Mouse (Mus musculus) monocyte, adult 5-6 weeks (primary cell): ENCODE data around the gene Parp3. TPM values are rescaled to one million over a fixed set of nuclear protein-coding genes. Genes with fewer than 3 reads are reported as not detected.
A peak's percentile ranks its signal among the peaks of the same experiment; 100 is the strongest.

Source experiments
- ATAC-seq: fragments of 153-309, 156-312 bp; replicated peaks from 2 replicates; pipeline ENCODE4 v1.8.0; 2017; ENCODE audit warnings: mild to moderate bottlenecking; ENCODE audit not compliant: low TSS enrichment, insufficient number of reproducible peaks, severe bottlenecking, poor library complexity, low FRiP score
- total RNA-seq: library from RNA; stranded (forward); fragments of 200-1000, 200-491, 200-594 nt; gene quantifications from 3 replicates; pipeline ENCODE4 v1.2.3, GENCODE M21; 2017

Gene Parp3
- total RNA-seq, 1 experiment from 2014 or later = 45.9 TPM

DNA sequence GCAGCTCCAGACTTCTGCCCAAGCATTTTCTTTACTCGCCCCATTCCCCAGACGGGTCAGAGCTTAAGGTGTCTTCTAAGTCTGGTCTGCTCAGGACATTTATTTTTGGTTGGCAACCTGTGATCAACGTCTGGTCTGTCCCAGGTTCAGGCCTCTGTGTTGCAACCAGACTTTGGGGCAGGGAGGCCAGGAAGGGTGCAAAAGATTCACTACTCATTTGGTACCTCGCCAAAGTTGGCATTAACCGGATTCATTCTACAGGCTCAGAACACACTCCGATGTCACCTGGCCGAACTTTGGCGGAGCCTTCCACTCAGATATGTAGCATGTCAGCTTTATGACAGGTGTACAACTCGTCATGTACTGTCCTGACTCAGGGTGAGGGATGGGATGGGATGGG is 28.8 kb downstream of the Parp3 start:
- ATAC-seq = no peak

DNA sequence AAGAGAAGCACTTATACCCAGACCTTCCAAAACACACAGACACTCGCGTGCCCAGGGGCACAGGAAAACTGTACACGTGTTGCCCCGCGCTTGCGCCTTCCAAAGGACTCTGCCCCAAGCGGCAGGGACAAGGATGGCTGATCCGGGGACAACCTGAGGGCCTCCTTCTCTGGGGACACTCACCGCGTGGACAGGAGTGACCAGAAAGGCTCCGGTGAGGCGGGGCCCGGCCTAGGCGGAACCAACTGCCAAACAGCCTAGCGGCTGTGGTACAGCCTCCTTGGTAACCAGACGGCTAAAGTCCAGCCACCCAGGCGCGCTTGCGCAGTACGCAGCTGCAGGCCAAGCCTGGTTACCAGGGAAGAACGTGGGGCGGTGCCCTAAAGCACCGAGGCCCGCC is 29.4 kb downstream of the Parp3 start, which contains the start of the genes Abhd14b and Abhd14a:
TSS of gene Abhd14b (plus strand) at position 112 of the 400 bp plus-strand sequence.
TSS of gene Abhd14a (minus strand) at position 331 of the 400 bp plus-strand sequence.
- peak; percentile 75 for ATAC-seq

DNA sequence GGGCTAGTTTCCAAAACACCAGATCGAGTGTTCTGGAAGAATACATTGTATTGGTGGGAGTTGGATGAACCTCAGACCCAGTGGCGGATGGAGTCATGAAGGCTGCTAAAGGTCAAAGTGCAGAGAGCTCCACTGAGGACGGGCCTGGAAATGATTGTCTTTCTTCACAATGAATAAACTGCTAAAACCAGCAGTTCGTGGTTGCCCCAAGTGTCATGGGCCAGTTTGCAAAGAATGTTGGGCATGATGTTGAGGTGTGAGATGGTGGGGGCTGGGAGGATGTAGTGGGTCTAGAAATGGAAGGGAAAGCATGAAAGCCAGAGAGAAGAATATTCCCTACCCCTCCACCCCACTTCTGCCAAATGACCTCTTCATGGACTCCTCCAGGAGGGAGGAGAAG is 31.9 kb downstream of the Parp3 start:
- no peak for ATAC-seq

GRCm38 (mm10) chr9:106442680-106443079 is 34.1 kb downstream of the Parp3 start:
- ATAC-seq = no peak

DNA sequence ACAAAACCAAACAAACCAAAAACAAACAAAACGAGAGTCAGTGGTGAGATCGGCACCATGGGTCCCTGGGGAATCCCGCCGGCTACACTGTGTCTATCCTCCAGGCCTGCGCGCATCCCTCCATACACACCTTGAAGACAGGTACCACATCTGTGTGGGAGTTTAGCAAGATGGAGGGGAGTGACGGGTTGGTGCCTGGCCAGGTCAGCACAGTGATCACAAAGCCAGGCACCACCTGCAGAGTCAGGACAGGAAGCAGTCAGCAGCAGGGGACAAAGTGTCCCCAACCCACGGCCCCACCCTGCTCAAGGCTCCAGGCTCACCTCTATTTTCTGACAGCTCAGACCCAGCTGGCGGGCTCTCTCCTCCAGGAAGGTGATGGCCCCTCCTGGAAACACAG is 40.2 kb downstream of the Parp3 start:
- ATAC-seq = no peak

GRCm38 (mm10) chr9:106433389-106433788 is 43.4 kb downstream of the Parp3 start:
- no peak for ATAC-seq

GRCm38 (mm10) chr9:106430015-106430264 is 46.8 kb downstream of the Parp3 start:
- ATAC-seq = no peak

DNA sequence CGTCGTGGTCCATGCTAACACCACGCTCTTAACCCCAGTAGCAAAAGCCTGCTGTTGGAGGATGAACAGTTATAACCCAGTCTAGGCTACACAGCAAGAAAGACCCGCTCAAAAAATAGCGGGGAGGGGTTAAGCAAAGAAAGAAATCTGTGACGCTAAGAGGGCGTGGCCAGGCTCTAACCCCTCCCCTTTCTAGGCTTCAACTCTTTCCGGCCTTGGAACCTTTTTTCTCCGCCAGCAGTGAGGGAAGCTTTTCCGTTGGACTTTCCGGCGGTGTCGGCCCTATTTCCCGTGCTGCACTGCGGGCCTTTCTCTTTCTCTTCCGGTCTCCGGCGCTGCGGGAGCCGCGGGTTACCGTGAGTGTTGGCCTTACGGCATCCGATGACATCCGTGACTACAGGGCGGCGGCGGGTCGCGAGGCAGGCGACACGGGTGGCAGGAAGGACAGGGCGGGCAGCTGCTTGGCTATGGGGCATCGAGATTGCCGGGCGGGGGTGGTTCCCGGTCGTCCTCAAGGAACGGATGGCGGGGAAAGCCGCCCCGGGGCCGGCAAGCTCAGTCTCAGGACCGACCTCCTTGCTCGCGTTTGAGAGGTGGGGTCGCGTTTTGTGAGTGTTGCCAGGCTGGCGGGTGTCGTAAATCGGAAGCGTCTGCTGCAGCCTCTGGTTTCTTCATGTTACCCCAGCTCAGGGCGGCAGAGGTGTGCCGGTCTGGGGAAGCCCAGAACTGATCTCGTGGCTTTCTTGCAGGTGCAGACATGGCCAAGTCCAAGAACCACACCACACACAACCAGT is 47.3 kb downstream of the Parp3 start, which contains the start of gene Rpl29:
TSS of gene Rpl29 (plus strand) at position 234 of the 794 bp plus-strand sequence.
- ATAC-seq = peak; percentile 94

DNA sequence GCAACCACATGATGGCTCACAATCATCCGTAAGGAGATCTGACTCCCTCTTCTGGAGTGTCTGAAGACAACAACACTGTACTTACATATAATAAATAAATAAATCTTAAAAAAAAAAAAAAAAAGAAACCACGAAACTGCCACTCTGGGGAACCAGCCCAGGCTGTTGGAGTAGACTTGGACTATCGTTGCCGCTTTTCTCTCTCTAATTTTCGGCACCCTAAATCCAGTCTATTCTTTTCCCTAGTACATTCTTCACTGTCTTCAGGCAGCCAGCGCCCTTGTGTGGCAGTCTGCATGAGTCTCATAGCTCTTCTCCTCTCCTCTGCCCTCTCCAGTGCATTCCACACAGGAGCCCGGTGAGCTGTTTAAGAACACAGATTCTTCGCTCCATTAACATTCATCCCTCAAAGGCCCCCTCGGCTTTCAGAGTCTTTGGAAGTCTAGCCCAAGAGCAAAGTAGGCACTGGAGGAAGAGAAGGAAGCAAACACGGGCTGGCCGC is 48.0 kb downstream of the Parp3 start:
- ATAC-seq = 0 out of 2 replicates have a peak, but pooled peaks have one; percentile 8

GRCm38 (mm10) chr9:106421865-106422160 is 54.9 kb downstream of the Parp3 start:
- peak; percentile 64 for ATAC-seq

- no peak for ATAC-seq
Observed at GRCm38 (mm10) chr9:106421033-106421864, 55.5 kb downstream of the Parp3 start.

- ATAC-seq = no peak
Observed at GRCm38 (mm10) chr9:106420608-106421007, 56.1 kb downstream of the Parp3 start.

Other genes with a start within 250 kb of the Parp3 start
- gene Alas1, start 228.3 kb downstream of the Parp3 start, total RNA-seq = 26.0 to 28.0 TPM (median 27.3 TPM) in 3 replicates
- gene Poc1a, start 195.9 kb downstream of the Parp3 start, total RNA-seq = 0.38 to 2.4 TPM (median 0.85 TPM) in 3 replicates
- 8.7 to 21.2 TPM (median 12.2 TPM) in 3 replicates for gene Dusp7, start 108.3 kb downstream of the Parp3 start, total RNA-seq
- gene Rpl29, start 47.5 kb downstream of the Parp3 start, total RNA-seq = 521 to 617 TPM (median 563 TPM) in 3 replicates
- gene Acy1, start 38.6 kb downstream of the Parp3 start, total RNA-seq = 2.8 to 9.5 TPM (median 5.4 TPM) in 3 replicates
- gene Abhd14b, start 29.5 kb downstream of the Parp3 start, total RNA-seq = 2.7 to 3.3 TPM (median 3.2 TPM) in 3 replicates
- 1.5 to 6.5 TPM in 2 of 3 replicates, not detected in the other for gene Abhd14a, start 29.3 kb downstream of the Parp3 start, total RNA-seq
- 1.2 to 9.7 TPM (median 2.7 TPM) in 3 replicates for gene Pcbp4, start 23.7 kb downstream of the Parp3 start, total RNA-seq
- 0.48 TPM in 1 of 3 replicates, not detected in the others for gene Gpr62, start 11.0 kb downstream of the Parp3 start, total RNA-seq
- 27.1 to 41.0 TPM (median 35.1 TPM) in 3 replicates for gene Rrp9, start 986 bp downstream of the Parp3 start, total RNA-seq
- gene Iqcf1, start 23.0 kb upstream of the Parp3 start, total RNA-seq = not detected in 3 replicates
- gene Iqcf5, start 37.6 kb upstream of the Parp3 start, total RNA-seq = not detected in 3 replicates
- gene Iqcf3, start 84.7 kb upstream of the Parp3 start, total RNA-seq = 6.7 TPM in 1 of 3 replicates, not detected in the others
- gene Iqcf4, start 94.0 kb upstream of the Parp3 start, total RNA-seq = not detected in 3 replicates
- not detected in 3 replicates for gene Iqcf6, start 149.6 kb upstream of the Parp3 start, total RNA-seq
- not detected in 3 replicates for gene Grm2, start 179.1 kb upstream of the Parp3 start, total RNA-seq
- gene Tex264, start 209.0 kb upstream of the Parp3 start, total RNA-seq = 17.0 to 22.9 TPM (median 19.3 TPM) in 3 replicates